Mouse (Mus musculus) forebrain, embryonic 14.5 days (tissue): ENCODE measurements at regions not wholly inside any gene's neighbourhood (a gene's known extent, or its start where the extent isn't known, plus 50 kb on each side); places are given as distances from the start of the nearest gene placed in this dataset.

Experiments
- ATAC-seq: fragments of 200-750 bp; cut with Nextera tagmentation; 2 replicates; pipeline ENCODE4 v1.8.0; 2017; ENCODE audit warnings: mild to moderate bottlenecking, moderate library complexity
- DNase-seq: peaks from one replicate; pipeline ENCODE4 v3.0.0-alpha.2; 2015; ENCODE audit warnings: low spot score
- H3K27ac ChIP-seq: fragments of 300-500 bp; sonication (generic); 2 replicates; pipeline ENCODE4 v1.5.1; 2014; ENCODE audit warnings: low read depth, mild to moderate bottlenecking, control low read depth, low read length, moderate library complexity
- H3K27me3 ChIP-seq: fragments of 300-500 bp; sonication (generic); replicated peaks from 2 replicates; pipeline ENCODE4 v1.6.1; 2014; ENCODE audit warnings: low read length, control low read depth, mixed read lengths; ENCODE audit not compliant: control insufficient read depth, insufficient read depth
- H3K36me3 ChIP-seq: fragments of 300-500 bp; sonication (generic); 2 replicates; pipeline ENCODE4 v1.6.1; 2014; ENCODE audit warnings: low read length, control low read depth; ENCODE audit not compliant: control insufficient read depth, insufficient read depth
- H3K4me1 ChIP-seq: fragments of 300-500 bp; sonication (generic); 2 replicates; pipeline ENCODE4 v1.6.1; 2014; ENCODE audit warnings: antibody characterized with exemption, low read length, control low read depth; ENCODE audit not compliant: control insufficient read depth, insufficient read depth
- H3K4me2 ChIP-seq: fragments of 300-500 bp; sonication (generic); 2 replicates; pipeline ENCODE4 v1.6.1; 2014; ENCODE audit warnings: mild to moderate bottlenecking, control low read depth, low read length
- H3K4me3 ChIP-seq: fragments of 300-500 bp; sonication (generic); 2 replicates; pipeline ENCODE4 v1.5.1; 2014; ENCODE audit warnings: low read depth, low read length, control low read depth
- H3K9ac ChIP-seq: fragments of 300-500 bp; sonication (generic); 2 replicates; pipeline ENCODE4 v1.6.1; 2014; ENCODE audit warnings: mild to moderate bottlenecking, low read length, control low read depth, moderate library complexity
- H3K9me3 ChIP-seq: fragments of 300-500 bp; sonication (generic); replicated peaks from 2 replicates; pipeline ENCODE4 v1.6.1; 2016; ENCODE audit warnings: low read length, control low read depth, mixed read lengths; ENCODE audit not compliant: control insufficient read depth
- WGBS: fragments of 180-500 bp; shearing (Covaris S2); extraction: QIAGEN DNeasy Blood & Tissue Kit; methylation state at CpG from one replicate; pipeline ENCODE4 v1.1.7; 2014; 5-methylcytosine and 5-hydroxymethylcytosine counted together

- Histone ChIP-seq H3K4me3 (no peak overlapping the region), H3K27ac (no peak overlapping the region), H3K4me2 (no peak overlapping the region), H3K9me3 (no peaks in the 10 kb centered on the region), H3K9ac (no peak overlapping the region), H3K4me1 (peaks cover 12% of the 10 kb centered on the region), H3K27me3 (no peaks in the 10 kb centered on the region), H3K36me3 (no peaks in the 10 kb centered on the region)
- 88% methylated on average over 8 of the region's 8 CpGs for WGBS
- DNase-seq (no peak), ATAC-seq (no peak)
These were observed 612.5 kb downstream of the Zfp706 start for GRCm38 (mm10) chr15:36394914-36395671.

- H3K27ac ChIP-seq, result no peak overlapping the region
- no peak overlapping the region for H3K4me3 ChIP-seq
- 84% methylated on average over 4 of the region's 4 CpGs for WGBS
- H3K9ac ChIP-seq, result no peak overlapping the region
- no peaks in the 10 kb centered on the region for H3K36me3 ChIP-seq
- H3K27me3 ChIP-seq, result no peaks in the 10 kb centered on the region
- no peak overlapping the region for H3K4me2 ChIP-seq
- no peak for DNase-seq
- no peaks in the 10 kb centered on the region for H3K9me3 ChIP-seq
- ATAC-seq, result no peak
- no peaks in the 10 kb centered on the region for H3K4me1 ChIP-seq
These were observed 617.8 kb downstream of the Zfp706 start for GRCm38 (mm10) chr15:36389775-36390174.

- Histone ChIP-seq H3K9me3 (no peaks in the 10 kb centered on the region), H3K27ac (no peak overlapping the region), H3K4me1 (no peaks in the 10 kb centered on the region), H3K4me3 (no peak overlapping the region), H3K27me3 (no peaks in the 10 kb centered on the region; the same call in 1 of the 2 replicates), H3K36me3 (no peaks in the 10 kb centered on the region), H3K9ac (no peak overlapping the region), H3K4me2 (peak overlapping the region; percentile 24)
- ATAC-seq (no peak), DNase-seq (no peak)
- WGBS, result 4% methylated on average over 8 of the region's 8 CpGs
These were observed 626.3 kb downstream of the Zfp706 start for GRCm38 (mm10) chr15:36381228-36381671.

- Histone ChIP-seq H3K4me3 (no peak overlapping the region; the same call in 1 of the 2 replicates), H3K9ac (no peak overlapping the region), H3K4me1 (no peaks in the 10 kb centered on the region), H3K27ac (no peak overlapping the region), H3K9me3 (no peaks in the 10 kb centered on the region), H3K4me2 (peak overlapping the region; percentile 24), H3K36me3 (no peaks in the 10 kb centered on the region), H3K27me3 (no peaks in the 10 kb centered on the region; the same call in 1 of the 2 replicates)
- DNase-seq, result no peak
- WGBS, result 10% methylated on average over 17 of the region's 17 CpGs
- ATAC-seq, result no peak
These were observed 626.9 kb downstream of the Zfp706 start for GRCm38 (mm10) chr15:36380461-36381227.

GRCm38 (mm10) chr15:36378640-36379039, 628.9 kb downstream of the Zfp706 start:
- H3K36me3 ChIP-seq, result no peaks in the 10 kb centered on the region
- no peak overlapping the region for H3K4me3 ChIP-seq
- H3K9ac ChIP-seq, result no peak overlapping the region
- H3K9me3 ChIP-seq, result no peaks in the 10 kb centered on the region
- H3K27me3 ChIP-seq, result no peaks in the 10 kb centered on the region; the same call in 1 of the 2 replicates
- WGBS, result 93% methylated on average over 4 of the region's 4 CpGs
- peaks cover 6% of the 10 kb centered on the region for H3K4me1 ChIP-seq
- H3K4me2 ChIP-seq, result no peak overlapping the region
- no peak overlapping the region for H3K27ac ChIP-seq
- DNase-seq (no peak), ATAC-seq (no peak)

- H3K9me3 ChIP-seq, result no peaks in the 10 kb centered on the region
- no peak overlapping the region for H3K27ac ChIP-seq
- no peak overlapping the region for H3K9ac ChIP-seq
- no peaks in the 10 kb centered on the region; the same call in 1 of the 2 replicates for H3K27me3 ChIP-seq
- no peaks in the 10 kb centered on the region for H3K36me3 ChIP-seq
- 70% methylated on average over 6 of the region's 6 CpGs for WGBS
- DNase-seq (no peak), ATAC-seq (no peak)
- peaks cover 6% of the 10 kb centered on the region for H3K4me1 ChIP-seq
- no peak overlapping the region for H3K4me3 ChIP-seq
- H3K4me2 ChIP-seq, result no peak overlapping the region
These were observed 631.0 kb downstream of the Zfp706 start for GRCm38 (mm10) chr15:36376551-36376950.

- Histone ChIP-seq H3K27me3 (no peaks in the 10 kb centered on the region; the same call in 1 of the 2 replicates), H3K36me3 (no peaks in the 10 kb centered on the region), H3K9ac (no peak overlapping the region), H3K4me3 (no peak overlapping the region), H3K4me2 (peak overlapping the region; percentile 77), H3K9me3 (no peaks in the 10 kb centered on the region), H3K4me1 (peaks cover 6% of the 10 kb centered on the region), H3K27ac (no peak overlapping the region)
- WGBS, result 4% methylated on average over 1 of the region's 1 CpGs
- ATAC-seq, result peak; percentile 38; the same call in 1 of the 2 replicates
- no peak for DNase-seq
These were observed 632.1 kb downstream of the Zfp706 start for GRCm38 (mm10) chr15:36375549-36375885.

GRCm38 (mm10) chr15:36374732-36375548, 632.6 kb downstream of the Zfp706 start:
- Histone ChIP-seq H3K27ac (no peak overlapping the region), H3K36me3 (no peaks in the 10 kb centered on the region)
- ATAC-seq, result peak; percentile 80

More at GRCm38 (mm10) chr15:36374732-36375548, 632.6 kb downstream of the Zfp706 start:
- under 1% methylated on average over 20 of the region's 20 CpGs for WGBS
- H3K9ac ChIP-seq, result peak overlapping the region; percentile 52
- H3K27me3 ChIP-seq, result no peaks in the 10 kb centered on the region; the same call in 1 of the 2 replicates
- peak; percentile 72 for DNase-seq
- H3K9me3 ChIP-seq, result no peaks in the 10 kb centered on the region
- peak overlapping the region; percentile 32 for H3K4me3 ChIP-seq
- H3K4me1 ChIP-seq, result peaks cover 6% of the 10 kb centered on the region
- H3K4me2 ChIP-seq, result peak overlapping the region; percentile 77
